Mouse (Mus musculus) G1E (cell line): ENCODE results near the gene Fubp1. TPM values are rescaled to one million over a fixed set of nuclear protein-coding genes. Genes with fewer than 3 reads are reported as not detected.
A peak's percentile ranks its signal among the peaks of the same experiment; 100 is the strongest.

ENCODE experiments used
- ATAC-seq: 2 replicates; pipeline ENCODE4 v1.8.0; 2016; ENCODE audit warnings: mild to moderate bottlenecking; ENCODE audit not compliant: insufficient number of reproducible peaks, poor library complexity, low FRiP score, severe bottlenecking; ENCODE audit errors: extremely low read depth
- DNase-seq: peaks from one replicate; pipeline ENCODE4 v3.0.0; 2012; ENCODE audit warnings: low spot score
- H3K27me3 ChIP-seq: 2 replicates; pipeline ENCODE4 v1.6.1; 2012; ENCODE audit warnings: mild to moderate bottlenecking, low read length, inconsistent platforms; ENCODE audit not compliant: insufficient read depth
- H3K36me3 ChIP-seq: replicated peaks from 2 replicates; pipeline ENCODE3; 2012; ENCODE audit warnings: mild to moderate bottlenecking, inconsistent platforms
- H3K4me1 ChIP-seq: 2 replicates; pipeline ENCODE4 v1.6.1; 2012; ENCODE audit warnings: low read depth, low read length, inconsistent platforms, mixed read lengths; ENCODE audit not compliant: insufficient read depth
- H3K4me3 ChIP-seq: 2 replicates; pipeline ENCODE4 v1.5.1; 2012; ENCODE audit warnings: low read depth, mild to moderate bottlenecking, inconsistent platforms, low read length, moderate library complexity, mixed read lengths
- H3K9me3 ChIP-seq: replicated peaks from 2 replicates; pipeline ENCODE4 v1.6.1; 2012; ENCODE audit warnings: inconsistent platforms
- CTCF ChIP-seq: IDR thresholded peaks from 2 replicates; pipeline ENCODE4 v1.5.1; 2012; ENCODE audit warnings: low read depth, low read length, inconsistent platforms, mixed read lengths
- GATA1 ChIP-seq: IDR thresholded peaks from 2 replicates; pipeline ENCODE4 v1.6.1; 2012; ENCODE audit warnings: borderline replicate concordance, low read length, inconsistent platforms, mixed read lengths
- GATA2 ChIP-seq: IDR thresholded peaks from 2 replicates; pipeline ENCODE4 v1.6.1; 2012; ENCODE audit warnings: low read depth, low read length, inconsistent platforms, borderline replicate concordance
- POLR2AphosphoS5 ChIP-seq: IDR thresholded peaks from 2 replicates; pipeline ENCODE4 v1.6.1; 2012; ENCODE audit warnings: low read depth, low read length, inconsistent platforms; ENCODE audit not compliant: insufficient replicate concordance
- TAL1 ChIP-seq: conservative IDR thresholded peaks from 2 replicates; pipeline ENCODE4 v1.6.1; 2012; ENCODE audit warnings: low read depth, low read length, inconsistent platforms, mixed read lengths
- polyA plus RNA-seq: library from polyadenylated mRNA; stranded (reverse); fragments of >175 nt; gene quantifications from 2 replicates; pipeline ENCODE4 v1.2.3, GENCODE M21; 2012
- total RNA-seq, 2 experiments: library from RNA; stranded (forward) in 1 of 2; stranded (reverse) in 1 of 2; fragments of 200-1000 nt in 1 of 2; fragments of >200 nt in 1 of 2; fragmentation: Nextera tagmentation in 1 of 2; gene quantifications; 2 replicates each; pipeline ENCODE4 v1.2.3; 2014 to 2017

Gene Fubp1
- total and polyA plus RNA-seq, 3 experiments: 310 to 577 (median 313) TPM

- ATAC-seq: no peak
- no peaks in the 10 kb centered on the region for H3K9me3 ChIP-seq
- DNase-seq: no peak
- peaks cover 18% of the 10 kb centered on the region for H3K36me3 ChIP-seq
- H3K4me3 ChIP-seq: no peak overlapping the region
- H3K27me3 ChIP-seq: no peaks in the 10 kb centered on the region
- TF ChIP-seq GATA1: no peak
- no peak for TF ChIP-seq CTCF
- no peak for TF ChIP-seq GATA2
- no peak for TF ChIP-seq POLR2AphosphoS5
- TF ChIP-seq TAL1: no peak
- peaks cover 33% of the 10 kb centered on the region for H3K4me1 ChIP-seq
Measured at GRCm38 (mm10) chr3:152207156-152207555, 3.1 kb upstream of the Fubp1 start.

GRCm38 (mm10) chr3:152208096-152208885, 1.9 kb upstream of the Fubp1 start:
- ATAC-seq (no peak), DNase-seq (no peak)
- Histone ChIP-seq H3K9me3 (no peaks in the 10 kb centered on the region), H3K27me3 (no peaks in the 10 kb centered on the region), H3K4me1 (peaks cover 44% of the 10 kb centered on the region), H3K4me3 (peak overlapping the region; percentile 24; the same call in 1 of the 2 replicates), H3K36me3 (peaks cover 25% of the 10 kb centered on the region)
- no peak for TF ChIP-seq POLR2AphosphoS5

GRCm38 (mm10) chr3:152209177-152209966, 850 bp upstream of the Fubp1 start:
- Histone ChIP-seq H3K27me3 (no peaks in the 10 kb centered on the region), H3K9me3 (no peaks in the 10 kb centered on the region), H3K4me3 (peak overlapping the region; percentile 93), H3K4me1 (peaks cover 39% of the 10 kb centered on the region), H3K36me3 (peaks cover 25% of the 10 kb centered on the region)
- TF ChIP-seq CTCF: no peak
- TF ChIP-seq GATA1: no peak
- TF ChIP-seq POLR2AphosphoS5: no peak
- no peak for TF ChIP-seq GATA2
- no peak for TF ChIP-seq TAL1
- ATAC-seq: peak; percentile 43
- peak; percentile 49 for DNase-seq

- DNase-seq (no peak), ATAC-seq (peak; percentile 11; the same call in 1 of the 2 replicates)
- Histone ChIP-seq H3K36me3 (peaks cover 28% of the 10 kb centered on the region), H3K4me1 (peaks cover 35% of the 10 kb centered on the region), H3K4me3 (peak overlapping the region; percentile 93), H3K27me3 (no peaks in the 10 kb centered on the region), H3K9me3 (no peaks in the 10 kb centered on the region)
- TF ChIP-seq GATA2 (no peak), TAL1 (no peak), CTCF (no peak), POLR2AphosphoS5 (no peak), GATA1 (no peak)
Measured at GRCm38 (mm10) chr3:152210728-152211391, 638 bp downstream of the Fubp1 start.

GRCm38 (mm10) chr3:152211731-152212279, 1.6 kb downstream of the Fubp1 start:
- peaks cover 33% of the 10 kb centered on the region for H3K36me3 ChIP-seq
- TF ChIP-seq CTCF (no peak), TAL1 (no peak), GATA2 (no peak), GATA1 (no peak), POLR2AphosphoS5 (no peak)

More at GRCm38 (mm10) chr3:152211731-152212279, 1.6 kb downstream of the Fubp1 start:
- peaks cover 35% of the 10 kb centered on the region for H3K4me1 ChIP-seq
- ATAC-seq (0 out of 2 replicates have a peak, but pooled peaks have one; percentile 10), DNase-seq (no peak)
- no peaks in the 10 kb centered on the region for H3K9me3 ChIP-seq
- H3K4me3 ChIP-seq: peak overlapping the region; percentile 93
- no peaks in the 10 kb centered on the region for H3K27me3 ChIP-seq
